Mouse (Mus musculus) adrenal gland, postnatal 10 days (tissue): ENCODE data around the gene Tbl1xr1. TPM values are rescaled to one million over a fixed set of nuclear protein-coding genes. Genes with fewer than 3 reads are reported as not detected.

Experiments used
- DNase-seq: peaks from one replicate; pipeline ENCODE4 v3.0.0; 2021; ENCODE audit warnings: mixed read lengths
- total RNA-seq, 2 experiments: library from RNA; stranded (reverse); gene quantifications; 2 replicates each; pipeline ENCODE4 v1.2.3; 2021

Gene Tbl1xr1
- total RNA-seq, 2 experiments from 2014 or later: 71.2 to 86.6 TPM

DNA sequence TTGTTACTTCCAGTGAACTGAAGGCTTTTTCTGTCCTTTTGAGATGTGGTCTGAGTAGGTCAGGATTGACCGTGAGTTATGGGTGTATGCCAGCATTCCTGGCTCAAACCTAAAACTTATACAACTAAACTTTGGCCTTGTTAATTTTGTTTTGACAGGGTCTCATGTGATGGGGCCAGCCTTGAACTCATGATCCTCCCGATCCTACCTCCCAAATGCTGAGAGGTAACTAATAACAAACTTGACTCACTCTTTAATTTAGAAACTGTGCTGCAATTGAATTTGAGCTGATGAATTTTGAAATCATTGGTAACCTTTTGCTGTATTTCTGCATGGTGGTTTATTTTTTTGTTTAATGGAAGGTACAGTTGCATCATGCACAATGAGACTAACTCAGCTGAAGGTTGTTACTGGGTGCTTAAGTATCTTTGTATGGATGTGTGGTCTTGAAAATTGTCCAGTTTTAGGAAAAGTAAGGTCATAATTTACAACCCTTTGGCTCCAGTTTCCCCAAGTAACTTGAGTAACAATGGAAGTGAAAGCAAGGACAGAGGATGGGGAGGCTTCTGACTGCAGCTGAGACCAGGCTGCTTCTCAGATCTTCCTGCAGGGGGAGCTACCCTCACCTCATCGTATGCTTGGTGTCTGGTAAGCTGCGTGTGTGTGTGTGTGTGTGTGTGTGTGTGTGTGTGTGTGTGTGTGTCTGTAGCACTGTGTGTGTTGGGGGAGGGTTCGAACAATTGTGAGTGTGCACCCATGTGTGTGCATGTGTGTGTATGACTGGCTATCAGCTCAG lies 66.6 kb downstream of the Tbl1xr1 start:
- peak; percentile 57 for DNase-seq

DNA sequence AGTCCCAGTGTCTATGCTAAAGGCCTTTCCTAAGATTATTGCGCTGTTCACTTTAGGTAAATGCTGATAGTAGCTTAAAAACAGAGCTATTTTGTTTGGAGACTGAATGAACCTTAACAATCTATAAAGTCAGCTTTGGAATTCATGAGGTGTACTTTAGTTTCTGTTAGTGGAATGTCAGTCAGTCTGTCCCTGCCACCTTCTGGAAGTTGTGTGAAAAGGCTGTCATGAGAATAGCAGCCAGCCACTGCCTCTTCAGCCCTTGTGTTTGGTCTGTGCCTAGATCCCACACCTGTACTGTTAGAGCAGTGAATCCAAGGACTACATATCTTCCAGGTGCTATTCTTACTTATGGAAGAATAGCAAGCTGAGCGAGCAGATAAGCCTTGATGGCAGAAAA lies 67.8 kb downstream of the Tbl1xr1 start:
- DNase-seq: no peak

GRCm38 (mm10) chr3:22147433-22147927 lies 71.0 kb downstream of the Tbl1xr1 start:
- no peak for DNase-seq

DNA sequence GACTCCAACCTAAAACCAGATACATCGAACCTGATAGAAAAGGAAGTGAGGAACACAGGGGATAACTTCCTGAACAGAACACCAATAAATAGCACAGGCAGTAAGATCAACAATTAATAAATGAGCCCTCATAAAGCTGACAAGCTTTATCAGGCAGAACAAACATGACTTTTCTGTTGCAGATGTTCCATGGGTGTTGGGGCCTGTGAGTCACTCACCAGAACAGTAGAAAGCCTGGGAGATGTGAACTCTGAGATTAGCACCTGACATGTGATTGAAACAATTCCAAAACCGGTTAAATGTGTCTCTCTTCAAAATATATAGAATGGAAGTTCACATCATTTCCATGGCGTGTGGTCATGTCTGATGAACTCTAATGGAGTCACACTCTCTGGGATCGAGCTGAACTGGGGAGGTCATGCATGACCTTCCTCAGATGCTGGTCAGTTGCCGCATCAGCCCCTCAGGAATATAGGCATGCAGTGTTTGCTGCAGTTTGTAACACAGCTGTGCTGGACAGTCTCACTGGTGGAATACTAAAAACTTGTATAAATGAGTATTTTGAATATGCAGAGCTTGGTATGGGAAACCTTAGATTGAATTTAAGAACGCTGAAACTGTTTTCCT lies 72.0 kb downstream of the Tbl1xr1 start:
- DNase-seq: no peak

GRCm38 (mm10) chr3:22150872-22151530 lies 74.5 kb downstream of the Tbl1xr1 start:
- DNase-seq: no peak

DNA sequence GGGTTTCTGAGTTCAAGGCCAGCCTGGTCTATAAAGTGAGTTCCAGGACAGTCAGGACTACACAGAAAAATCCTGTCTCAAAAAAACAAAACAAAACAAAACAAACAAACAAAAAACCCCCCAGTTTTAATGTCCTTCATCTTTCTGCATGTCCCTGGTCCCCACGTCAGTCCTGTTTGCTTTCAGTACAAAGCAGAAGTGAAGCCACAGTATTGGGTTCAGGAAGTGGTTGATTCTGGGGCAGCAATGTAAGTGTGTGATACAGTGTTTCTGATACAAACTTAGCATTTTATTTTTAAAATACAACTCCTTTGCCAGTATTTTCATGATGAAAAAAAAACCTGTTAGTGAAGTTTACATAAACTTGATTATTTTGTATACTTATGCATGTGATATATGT lies 76.3 kb downstream of the Tbl1xr1 start:
- no peak for DNase-seq

- no peak for DNase-seq
Observed at GRCm38 (mm10) chr3:22154522-22154921, 78.1 kb downstream of the Tbl1xr1 start.

DNA sequence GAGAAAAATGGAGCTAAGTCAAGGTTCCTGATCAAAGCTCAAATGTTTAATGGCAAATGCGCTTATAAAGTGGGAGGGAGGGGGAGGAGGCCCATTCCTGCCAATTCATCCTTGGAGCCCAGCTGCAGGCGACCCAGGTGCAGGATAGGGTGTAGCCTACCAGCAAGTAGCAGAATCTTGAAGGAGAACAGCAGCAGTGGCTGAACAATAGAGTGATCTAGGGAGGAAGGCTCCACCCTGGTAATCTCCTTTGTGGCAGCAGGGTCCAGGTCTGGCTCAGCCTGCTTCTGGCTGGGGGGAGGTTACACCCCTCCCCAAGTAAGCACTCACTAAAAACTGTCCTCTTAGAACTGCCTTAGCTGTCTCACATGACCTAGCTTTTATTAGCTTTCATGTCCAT lies 79.9 kb downstream of the Tbl1xr1 start:
- no peak for DNase-seq

- DNase-seq: no peak
Observed at GRCm38 (mm10) chr3:22162948-22163347, 86.5 kb downstream of the Tbl1xr1 start.

DNA sequence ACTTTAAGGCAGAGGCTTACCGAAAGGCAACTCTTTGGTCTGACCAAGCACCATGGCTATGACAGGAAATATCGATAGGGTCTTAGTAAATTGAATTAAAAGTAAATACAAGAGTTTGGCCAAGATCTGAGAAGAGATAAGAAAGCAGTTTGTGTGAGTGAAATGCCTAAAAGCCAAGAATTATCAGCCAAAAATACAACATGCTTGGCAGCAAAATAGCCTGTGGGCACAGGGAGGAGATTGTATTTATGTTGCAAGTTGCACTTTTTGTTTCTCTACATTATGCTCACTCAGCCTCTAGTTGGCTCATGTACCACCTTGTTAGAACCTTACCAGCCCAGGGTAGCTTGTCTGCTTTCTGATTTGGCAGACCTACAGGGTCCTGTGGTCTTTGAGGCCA lies 91.4 kb downstream of the Tbl1xr1 start:
- DNase-seq: no peak

- no peak for DNase-seq
Observed at GRCm38 (mm10) chr3:22168432-22168831, 92.0 kb downstream of the Tbl1xr1 start.

DNA sequence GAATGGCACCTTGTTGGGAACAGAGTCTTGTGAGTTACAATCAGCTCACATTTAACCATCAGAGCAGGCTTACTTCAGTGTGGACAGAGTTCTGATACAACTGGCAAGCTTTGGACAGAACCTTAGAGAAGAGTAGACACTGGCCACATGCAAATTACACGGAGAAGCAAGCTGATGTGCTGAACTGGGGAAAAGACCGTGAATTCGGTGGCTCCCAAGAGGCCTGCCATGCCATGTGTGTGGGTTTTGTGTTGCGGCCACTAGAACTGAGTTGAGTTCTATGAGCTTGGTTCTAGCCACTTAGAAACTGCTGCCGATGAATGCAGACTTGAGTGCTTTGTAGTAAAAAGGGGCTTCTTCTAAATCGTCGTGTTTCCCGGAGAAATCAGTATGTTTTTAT lies 95.1 kb downstream of the Tbl1xr1 start:
- DNase-seq: no peak

GRCm38 (mm10) chr3:22172410-22172809 lies 96.0 kb downstream of the Tbl1xr1 start:
- no peak for DNase-seq

GRCm38 (mm10) chr3:22173171-22173570 lies 96.7 kb downstream of the Tbl1xr1 start:
- no peak for DNase-seq

GRCm38 (mm10) chr3:22174232-22174631 lies 97.8 kb downstream of the Tbl1xr1 start:
- DNase-seq: no peak

DNA sequence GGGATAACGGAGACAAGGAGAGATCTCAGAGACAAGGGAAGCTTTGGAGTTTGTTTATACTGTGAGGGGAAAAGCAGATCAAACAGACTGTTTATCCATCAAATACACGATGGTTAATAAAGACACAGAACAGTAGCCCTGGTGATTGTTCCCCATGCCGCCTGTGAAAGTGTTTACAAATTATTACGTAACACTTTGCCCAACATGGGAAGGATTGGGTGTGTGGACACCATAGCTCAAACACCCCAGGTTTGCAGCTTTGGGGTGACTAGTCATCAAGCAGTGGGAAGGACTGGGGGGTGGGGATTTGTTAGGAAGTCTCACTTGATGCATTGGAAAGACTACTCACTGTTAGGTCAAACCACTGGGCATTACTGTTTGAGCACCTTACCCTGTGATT lies 103.6 kb downstream of the Tbl1xr1 start:
- DNase-seq: no peak

GRCm38 (mm10) chr3:22181026-22181425 lies 104.6 kb downstream of the Tbl1xr1 start:
- DNase-seq: no peak

DNA sequence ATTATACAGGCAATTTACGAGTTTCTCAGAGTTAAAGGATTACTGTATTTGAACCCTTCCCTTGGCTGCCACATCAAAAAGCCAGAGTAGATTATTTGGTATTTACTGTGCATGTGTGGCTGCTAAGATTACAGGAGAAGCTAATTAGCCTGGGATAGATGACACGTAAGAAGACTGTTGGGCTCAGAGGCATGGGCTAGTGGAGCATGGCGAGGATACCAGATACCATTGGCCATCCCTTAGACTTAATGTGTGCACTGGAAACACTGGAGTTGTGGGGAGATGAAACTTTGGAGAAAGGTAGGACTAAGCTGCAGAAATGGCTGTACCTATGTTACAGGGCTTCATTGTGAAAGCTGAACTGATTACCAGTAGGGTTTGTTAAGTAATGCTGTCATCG lies 108.8 kb downstream of the Tbl1xr1 start:
- no peak for DNase-seq

GRCm38 (mm10) chr3:22190498-22190897 lies 114.0 kb downstream of the Tbl1xr1 start:
- DNase-seq: peak; percentile 14

DNA sequence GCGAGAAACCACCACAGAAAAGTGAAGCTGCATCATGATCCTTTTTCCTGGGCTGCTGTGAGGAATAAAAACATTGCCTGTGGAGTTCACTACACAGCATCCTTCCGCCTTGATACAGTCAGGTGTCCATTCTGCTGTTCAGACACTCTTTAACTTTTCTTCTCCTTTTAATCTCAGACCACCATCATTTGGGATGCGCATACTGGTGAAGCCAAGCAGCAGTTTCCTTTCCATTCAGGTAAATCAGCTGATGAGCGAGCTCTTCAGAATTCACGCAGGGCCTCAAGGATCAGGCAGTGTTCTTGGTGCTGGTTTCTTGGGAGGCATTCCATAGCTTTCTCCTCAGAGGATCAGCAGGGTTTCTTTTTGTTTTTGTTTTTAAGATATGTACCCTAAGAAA lies 116.5 kb downstream of the Tbl1xr1 start:
- no peak for DNase-seq

DNA sequence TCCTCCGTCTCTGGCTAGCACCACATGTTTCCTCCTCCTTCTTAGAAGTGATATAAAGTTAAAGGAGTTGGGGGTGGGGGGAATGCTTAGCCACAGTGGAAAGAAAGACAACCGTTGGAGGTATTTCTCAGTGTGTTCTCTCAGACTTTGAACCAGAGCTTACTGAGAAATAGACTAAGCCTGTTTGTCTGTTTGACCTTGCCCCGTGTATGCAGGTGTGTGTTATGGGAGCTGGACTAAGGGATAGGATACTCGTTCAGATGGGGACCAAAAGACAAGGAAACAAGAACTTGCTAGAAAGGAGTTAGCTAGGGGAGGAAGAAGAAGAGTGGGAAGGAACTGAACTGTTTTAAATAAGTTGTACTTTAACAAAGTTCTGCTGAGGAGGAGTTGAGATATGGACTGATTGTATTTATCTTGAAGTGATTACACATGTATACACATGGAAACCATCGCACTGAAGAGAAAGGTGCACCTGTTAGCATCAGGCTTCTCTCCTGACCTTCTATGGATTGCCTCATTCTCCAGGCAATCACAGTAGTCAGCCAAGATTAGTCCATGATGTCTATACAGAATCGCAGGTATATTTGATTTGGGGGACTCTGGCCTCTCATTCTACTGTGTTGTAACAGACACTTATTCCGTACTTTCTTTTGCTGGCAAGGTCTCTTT lies 117.9 kb downstream of the Tbl1xr1 start:
- DNase-seq: no peak

GRCm38 (mm10) chr3:22198802-22199201 lies 122.3 kb downstream of the Tbl1xr1 start:
- DNase-seq: no peak

GRCm38 (mm10) chr3:22204186-22204585 lies 127.7 kb downstream of the Tbl1xr1 start:
- no peak for DNase-seq
